Mouse (Mus musculus) hindbrain, embryonic 11.5 days (tissue): ENCODE data around the gene Glt1d1. TPM values are rescaled to one million over a fixed set of nuclear protein-coding genes. Genes with fewer than 3 reads are reported as not detected.

Source experiments
- ATAC-seq: fragments of 200-750 bp; cut with Nextera tagmentation; 2 replicates; pipeline ENCODE4 v1.8.0; 2017; ENCODE audit warnings: mild to moderate bottlenecking, moderate TSS enrichment, moderate library complexity; ENCODE audit not compliant: low FRiP score
- DNase-seq: peaks from one replicate; pipeline ENCODE4 v3.0.0-alpha.2; 2015; ENCODE audit warnings: low spot score
- H3K27ac ChIP-seq: fragments of 300-500 bp; sonication (generic); 2 replicates; pipeline ENCODE4 v1.5.1; 2014; ENCODE audit warnings: mild to moderate bottlenecking, low read depth, low read length
- H3K27me3 ChIP-seq: fragments of 300-500 bp; sonication (generic); 2 replicates; pipeline ENCODE4 v1.6.1; 2014; ENCODE audit warnings: mild to moderate bottlenecking, low read length, moderate library complexity, mixed read lengths; ENCODE audit not compliant: control insufficient read depth, insufficient read depth
- H3K36me3 ChIP-seq: fragments of 300-500 bp; sonication (generic); 2 replicates; pipeline ENCODE4 v1.6.1; 2014; ENCODE audit warnings: mild to moderate bottlenecking, low read length, moderate library complexity, mixed read lengths; ENCODE audit not compliant: control insufficient read depth, insufficient read depth
- H3K4me1 ChIP-seq: fragments of 300-500 bp; sonication (generic); replicated peaks from 2 replicates; pipeline ENCODE4 v1.6.1; 2014; ENCODE audit warnings: low read length, mixed read lengths; ENCODE audit not compliant: control insufficient read depth, insufficient read depth
- H3K4me2 ChIP-seq: fragments of 300-500 bp; sonication (generic); replicated peaks from 2 replicates; pipeline ENCODE4 v1.6.1; 2014; ENCODE audit warnings: mild to moderate bottlenecking, low read depth, low read length
- H3K4me3 ChIP-seq: fragments of 300-500 bp; sonication (generic); 2 replicates; pipeline ENCODE4 v1.5.1; 2014; ENCODE audit warnings: low read depth, low read length
- H3K9ac ChIP-seq: fragments of 300-500 bp; sonication (generic); 2 replicates; pipeline ENCODE4 v1.6.1; 2014; ENCODE audit warnings: low read depth, low read length
- H3K9me3 ChIP-seq: fragments of 300-500 bp; sonication (generic); 2 replicates; pipeline ENCODE4 v1.6.1; 2016; ENCODE audit warnings: low read length; ENCODE audit not compliant: control insufficient read depth
- WGBS: fragments of 180-500 bp; shearing (Covaris S2); extraction: QIAGEN DNeasy Blood & Tissue Kit; methylation state at CpG from one replicate; pipeline ENCODE4 v1.1.7; 2014; 5-methylcytosine and 5-hydroxymethylcytosine counted together
- polyA plus RNA-seq: library from polyadenylated mRNA; unstranded; fragments of >200 nt; fragmentation: Nextera tagmentation; extraction: Ambion mirVana; gene quantifications from 2 replicates; pipeline ENCODE4 v1.2.1, GENCODE M21; 2014

Glt1d1 gene
- polyA plus RNA-seq, 1 experiment from 2014 or later, result 0.88 TPM

DNA sequence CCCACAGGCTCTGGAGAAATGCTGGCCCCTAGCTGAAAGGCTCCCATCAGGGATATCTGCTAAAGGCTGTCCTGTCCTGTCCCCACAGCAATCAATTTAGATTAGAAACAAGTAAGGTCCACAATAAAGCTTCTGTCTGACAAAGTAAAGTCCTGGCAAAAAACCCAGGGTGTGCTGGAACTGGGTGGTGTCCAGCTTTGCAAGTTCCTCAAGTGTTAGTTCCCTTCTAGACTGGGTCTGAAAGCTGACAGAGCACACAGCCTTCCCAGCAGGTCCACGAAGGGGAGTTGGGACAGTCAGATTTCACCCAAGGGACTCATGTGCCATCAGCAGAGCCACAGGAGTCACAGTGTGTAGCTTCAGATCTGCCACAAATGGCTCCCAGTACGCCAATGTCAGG is 24.6 kb upstream of the Glt1d1 start:
- WGBS, result 93% methylated on average over 2 of the region's 2 CpGs
- Histone ChIP-seq H3K36me3 (no peaks in the 10 kb centered on the region), H3K27ac (no peak overlapping the region), H3K4me1 (no peaks in the 10 kb centered on the region), H3K27me3 (no peaks in the 10 kb centered on the region), H3K9ac (no peak overlapping the region), H3K4me3 (no peak overlapping the region), H3K9me3 (no peaks in the 10 kb centered on the region), H3K4me2 (no peak overlapping the region)
- no peak for ATAC-seq
- DNase-seq, result no peak

- WGBS, result 92% methylated on average over 7 of the region's 7 CpGs
- no peak overlapping the region for H3K9ac ChIP-seq
- H3K27ac ChIP-seq, result no peak overlapping the region
- no peaks in the 10 kb centered on the region for H3K36me3 ChIP-seq
- no peak overlapping the region for H3K4me3 ChIP-seq
- H3K4me2 ChIP-seq, result no peak overlapping the region
- ATAC-seq (no peak), DNase-seq (no peak)
- H3K9me3 ChIP-seq, result no peaks in the 10 kb centered on the region
- H3K27me3 ChIP-seq, result no peaks in the 10 kb centered on the region
- no peaks in the 10 kb centered on the region for H3K4me1 ChIP-seq
Measured at GRCm38 (mm10) chr5:127609191-127609714, 22.8 kb upstream of the Glt1d1 start.

DNA sequence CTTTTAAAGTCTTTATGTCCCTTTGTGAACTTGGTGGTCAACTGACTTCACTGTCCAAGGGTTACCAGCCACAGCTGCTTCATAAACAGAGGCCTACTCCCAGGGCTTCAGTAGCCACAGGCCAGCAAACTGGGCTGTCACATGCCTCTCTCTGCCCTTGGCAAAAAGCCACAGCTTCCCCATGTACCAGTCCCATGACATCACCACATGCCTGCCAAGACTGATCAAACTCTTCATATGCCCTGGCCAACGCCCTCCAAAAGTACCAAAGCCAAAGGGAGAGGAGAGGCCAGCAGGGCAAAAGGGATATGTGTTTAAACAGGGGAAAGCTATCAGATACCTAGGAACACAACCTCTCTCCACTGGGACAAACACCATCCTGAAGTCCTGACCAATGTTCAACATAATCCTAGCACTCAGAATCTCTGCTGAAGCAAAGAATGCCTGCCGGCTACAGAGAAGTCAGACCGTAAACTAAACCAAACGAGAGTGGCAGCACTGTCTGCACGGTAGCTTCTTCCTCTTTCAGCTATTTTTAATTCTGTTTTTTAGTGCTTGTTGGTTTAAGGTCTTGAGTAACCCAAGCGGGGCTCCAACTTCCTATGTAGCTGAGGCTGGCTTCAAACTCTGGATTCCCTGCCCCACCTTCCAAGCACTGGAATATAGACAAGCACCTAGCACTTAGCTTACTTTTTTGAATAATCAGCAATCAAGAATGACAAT is 21.1 kb upstream of the Glt1d1 start:
- DNase-seq (no peak), ATAC-seq (no peak)
- WGBS, result 90% methylated on average over 6 of the region's 6 CpGs
- Histone ChIP-seq H3K36me3 (no peaks in the 10 kb centered on the region), H3K9ac (no peak overlapping the region), H3K4me2 (no peak overlapping the region), H3K27ac (no peak overlapping the region), H3K4me3 (no peak overlapping the region), H3K9me3 (no peaks in the 10 kb centered on the region), H3K27me3 (no peaks in the 10 kb centered on the region), H3K4me1 (peaks cover 5% of the 10 kb centered on the region)

DNA sequence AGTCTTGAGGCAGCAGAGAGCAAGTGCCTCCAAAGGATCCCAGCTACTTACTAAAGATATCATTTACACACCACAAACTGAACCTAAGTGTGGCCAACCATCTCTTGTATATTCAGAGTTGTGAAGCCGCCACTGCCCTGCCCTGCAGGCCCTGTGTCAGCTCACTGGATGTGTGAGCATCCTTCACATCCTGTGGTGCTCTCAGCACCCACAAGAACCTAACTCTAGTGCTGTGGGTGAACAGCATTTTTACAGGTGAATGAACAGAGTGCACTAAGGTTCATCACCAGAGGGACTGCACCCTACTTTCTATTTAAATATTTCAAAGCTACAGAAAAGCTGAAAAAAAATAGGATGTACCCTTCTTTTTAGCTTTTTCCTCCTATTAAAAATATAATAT is 20.2 kb upstream of the Glt1d1 start:
- Histone ChIP-seq H3K4me3 (no peak overlapping the region), H3K36me3 (no peaks in the 10 kb centered on the region), H3K9me3 (no peaks in the 10 kb centered on the region), H3K4me1 (peaks cover 6% of the 10 kb centered on the region), H3K27ac (no peak overlapping the region), H3K4me2 (no peak overlapping the region), H3K9ac (no peak overlapping the region), H3K27me3 (no peaks in the 10 kb centered on the region)
- WGBS, result 93% methylated on average over 1 of the region's 1 CpGs
- ATAC-seq (no peak), DNase-seq (no peak)

GRCm38 (mm10) chr5:127612397-127612796 is 19.7 kb upstream of the Glt1d1 start:
- WGBS, result 99% methylated on average over 6 of the region's 6 CpGs

DNA sequence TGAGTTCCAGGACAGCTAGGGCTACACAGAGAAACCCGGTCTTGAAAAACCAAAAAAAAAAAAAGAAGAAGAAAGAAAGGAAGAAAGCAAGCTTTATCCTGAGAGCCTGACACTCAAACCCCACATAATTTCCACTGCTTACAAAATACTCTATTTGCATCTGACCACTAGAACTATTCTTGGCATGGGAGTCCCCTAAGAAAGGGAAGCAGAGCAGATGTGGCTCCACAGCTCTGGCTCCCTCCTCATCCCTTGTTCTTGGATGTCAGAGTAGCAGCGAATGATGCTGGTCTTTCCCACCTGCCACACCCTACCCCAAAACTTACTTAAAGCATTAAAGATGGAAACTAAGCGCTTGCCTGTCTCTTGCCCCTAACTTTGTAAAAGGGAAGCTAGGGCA is 16.6 kb upstream of the Glt1d1 start:
- Histone ChIP-seq H3K4me1 (peaks cover 6% of the 10 kb centered on the region), H3K4me3 (no peak overlapping the region), H3K9ac (no peak overlapping the region), H3K4me2 (peak overlapping the region; percentile 88), H3K36me3 (no peaks in the 10 kb centered on the region), H3K27ac (no peak overlapping the region), H3K9me3 (no peaks in the 10 kb centered on the region), H3K27me3 (no peaks in the 10 kb centered on the region)
- no peak for DNase-seq
- ATAC-seq, result no peak
- WGBS, result 83% methylated on average over 3 of the region's 3 CpGs

More at GRCm38 (mm10) chr5:127612397-127612796, 19.7 kb upstream of the Glt1d1 start:
- no peak overlapping the region for H3K9ac ChIP-seq
- H3K36me3 ChIP-seq, result no peaks in the 10 kb centered on the region
- H3K4me1 ChIP-seq, result peaks cover 6% of the 10 kb centered on the region
- no peaks in the 10 kb centered on the region for H3K9me3 ChIP-seq
- no peaks in the 10 kb centered on the region for H3K27me3 ChIP-seq
- H3K27ac ChIP-seq, result no peak overlapping the region
- DNase-seq, result no peak
- no peak for ATAC-seq
- H3K4me3 ChIP-seq, result no peak overlapping the region
- H3K4me2 ChIP-seq, result no peak overlapping the region

GRCm38 (mm10) chr5:127616151-127616550 is 15.9 kb upstream of the Glt1d1 start:
- peak; percentile 17 for DNase-seq

GRCm38 (mm10) chr5:127616884-127617635 is 15.0 kb upstream of the Glt1d1 start:
- ATAC-seq, result peak; percentile 92
- under 1% methylated on average over 82 of the region's 91 CpGs for WGBS

More at GRCm38 (mm10) chr5:127616151-127616550, 15.9 kb upstream of the Glt1d1 start:
- peaks cover 6% of the 10 kb centered on the region for H3K4me1 ChIP-seq
- H3K9ac ChIP-seq, result peak overlapping the region; percentile 98
- no peaks in the 10 kb centered on the region for H3K27me3 ChIP-seq
- peak overlapping the region; percentile 94 for H3K4me3 ChIP-seq
- H3K9me3 ChIP-seq, result no peaks in the 10 kb centered on the region
- H3K36me3 ChIP-seq, result no peaks in the 10 kb centered on the region
- peak; percentile 33; the same call in 1 of the 2 replicates for ATAC-seq
- WGBS, result 22% methylated on average over 5 of the region's 5 CpGs
- H3K4me2 ChIP-seq, result peak overlapping the region; percentile 88
- no peak overlapping the region for H3K27ac ChIP-seq

More at GRCm38 (mm10) chr5:127616884-127617635, 15.0 kb upstream of the Glt1d1 start:
- Histone ChIP-seq H3K9me3 (no peaks in the 10 kb centered on the region), H3K9ac (peak overlapping the region; percentile 98), H3K4me2 (peak overlapping the region; percentile 88), H3K36me3 (no peaks in the 10 kb centered on the region), H3K4me1 (peaks cover 6% of the 10 kb centered on the region), H3K27me3 (no peaks in the 10 kb centered on the region), H3K27ac (peak overlapping the region; percentile 52), H3K4me3 (peak overlapping the region; percentile 94)
- DNase-seq, result peak; percentile 96
